Mouse (Mus musculus) liver, embryonic 14.5 days (tissue): ENCODE measurements at regions not wholly inside any gene's neighbourhood (a gene's known extent, or its start where the extent isn't known, plus 50 kb on each side); places are given as distances from the start of the nearest gene placed in this dataset.

ENCODE experiments used
- ATAC-seq: fragments of 200-750 bp; cut with Nextera tagmentation; 2 replicates; pipeline ENCODE4 v1.8.0; 2017; ENCODE audit warnings: moderate number of reproducible peaks, mild to moderate bottlenecking, moderate library complexity; ENCODE audit not compliant: insufficient read depth
- DNase-seq, 3 experiments: peaks; one replicate each; pipeline ENCODE4 v3.0.0-alpha.2; 2012 to 2013; ENCODE audit warnings: low read depth in 3 of 3, low spot score in 3 of 3
- H3K27ac ChIP-seq: fragments of 300-500 bp; sonication (generic); 2 replicates; pipeline ENCODE4 v1.5.1; 2014; ENCODE audit warnings: moderate library complexity, mild to moderate bottlenecking, control low read depth, inconsistent platforms
- H3K27me3 ChIP-seq: fragments of 300-500 bp; sonication (generic); 2 replicates; pipeline ENCODE4 v1.6.1; 2014; ENCODE audit warnings: mild to moderate bottlenecking, low read length, moderate library complexity; ENCODE audit not compliant: control insufficient read depth, insufficient read depth
- H3K36me3 ChIP-seq: fragments of 300-500 bp; sonication (generic); replicated peaks from 2 replicates; pipeline ENCODE4 v1.6.1; 2014; ENCODE audit warnings: low read depth; ENCODE audit not compliant: control insufficient read depth, insufficient read depth
- H3K4me1 ChIP-seq, 2 experiments: fragments of 200-500 bp in 1 of 2; fragments of 300-500 bp in 1 of 2; sonication (generic) in 1 of 2; replicated peaks; 2 replicates each; pipeline ENCODE4 v1.6.1; 2012 to 2014; ENCODE audit warnings: antibody characterized with exemption in 1 of 2, inconsistent platforms in 1 of 2, low read length in 1 of 2; ENCODE audit not compliant: control insufficient read depth in 2 of 2, insufficient read depth in 2 of 2
- H3K4me2 ChIP-seq: fragments of 300-500 bp; sonication (generic); 2 replicates; pipeline ENCODE4 v1.6.1; 2014; ENCODE audit warnings: low read depth, mild to moderate bottlenecking, control low read depth, moderate library complexity
- H3K4me3 ChIP-seq, 2 experiments: fragments of 200-500 bp in 1 of 2; fragments of 300-500 bp in 1 of 2; sonication (generic) in 1 of 2; 2 replicates each; pipeline ENCODE4 v1.5.1; 2012 to 2014; ENCODE audit warnings: low read depth in 2 of 2, low read length in 2 of 2, mild to moderate bottlenecking in 2 of 2, control low read depth in 1 of 2, inconsistent platforms in 1 of 2, moderate library complexity in 1 of 2; ENCODE audit not compliant: insufficient read depth in 1 of 2
- H3K9ac ChIP-seq: fragments of 300-500 bp; sonication (generic); replicated peaks from 2 replicates; pipeline ENCODE4 v1.6.1; 2014; ENCODE audit warnings: mild to moderate bottlenecking, control low read depth, moderate library complexity
- H3K9me3 ChIP-seq: fragments of 300-500 bp; sonication (generic); 2 replicates; pipeline ENCODE4 v1.6.1; 2016; ENCODE audit warnings: low read length, mixed read lengths; ENCODE audit not compliant: control insufficient read depth
- CTCF ChIP-seq: IDR thresholded peaks from 2 replicates; pipeline ENCODE4 v1.5.1; 2016; ENCODE audit warnings: antibody characterized with exemption, low read depth, control low read depth
- EP300 ChIP-seq: IDR thresholded peaks from 2 replicates; pipeline ENCODE4 v1.6.1; 2016; ENCODE audit warnings: antibody characterized with exemption, low read depth
- WGBS: fragments of 180-500 bp; shearing (Covaris S2); extraction: QIAGEN DNeasy Blood & Tissue Kit; methylation state at CpG from one replicate; pipeline ENCODE4 v1.1.7; 2014; ENCODE audit not compliant: insufficient replicate concordance; 5-methylcytosine and 5-hydroxymethylcytosine counted together

DNA sequence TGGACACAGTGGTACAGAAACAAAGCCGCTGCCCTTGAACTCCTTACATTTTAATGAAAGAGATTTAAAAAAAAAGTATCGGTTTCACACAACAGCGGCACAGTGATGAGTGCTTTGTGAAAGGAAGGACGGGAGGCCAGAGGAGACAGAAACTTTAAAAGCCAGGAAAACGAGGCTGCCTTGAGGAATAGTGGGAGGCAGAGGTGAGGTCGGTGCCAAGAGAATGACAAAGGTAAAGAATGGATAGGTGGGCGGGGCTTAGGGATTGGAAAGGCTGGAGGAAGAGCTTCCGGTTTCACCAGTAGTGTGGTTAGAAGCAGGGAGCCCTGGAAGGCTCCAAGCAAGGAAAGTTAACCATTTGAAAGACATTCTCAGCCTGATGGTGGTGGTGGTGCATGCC, 88.0 kb upstream of the Arhgap32 start:
- DNase-seq, result no peak
- H3K4me2 ChIP-seq, result no peak overlapping the region

GRCm38 (mm10) chr9:32029001-32029400, 86.9 kb upstream of the Arhgap32 start:
- H3K27me3 ChIP-seq, result peaks cover 32% of the 10 kb centered on the region
- H3K4me1 ChIP-seq, result no peaks in the 10 kb centered on the region
- TF ChIP-seq CTCF, result no peak
- no peak for TF ChIP-seq EP300
- H3K9ac ChIP-seq, result no peak overlapping the region
- no peaks in the 10 kb centered on the region for H3K36me3 ChIP-seq
- no peaks in the 10 kb centered on the region for H3K9me3 ChIP-seq
- H3K27ac ChIP-seq, result no peak overlapping the region
- ATAC-seq, result no peak
- H3K4me2 ChIP-seq, result no peak overlapping the region
- 49% methylated on average over 1 of the region's 1 CpGs for WGBS
- H3K4me3 ChIP-seq, result no peak overlapping the region
- no peak for DNase-seq

More for the DNA sequence above, 88.0 kb upstream of the Arhgap32 start:
- TF ChIP-seq EP300 (no peak), CTCF (no peak)
- Histone ChIP-seq H3K9ac (no peak overlapping the region), H3K36me3 (no peaks in the 10 kb centered on the region), H3K9me3 (no peaks in the 10 kb centered on the region), H3K27me3 (peaks cover 22% of the 10 kb centered on the region), H3K27ac (no peak overlapping the region), H3K4me3 (no peak overlapping the region), H3K4me1 (no peaks in the 10 kb centered on the region)
- WGBS, result 30% methylated on average over 8 of the region's 8 CpGs
- no peak for ATAC-seq

- WGBS, result 49% methylated on average over 2 of the region's 2 CpGs
- no peak overlapping the region for H3K4me2 ChIP-seq
- H3K27ac ChIP-seq, result no peak overlapping the region
- ATAC-seq (no peak), DNase-seq (no peak)
- H3K4me3 ChIP-seq, result no peak overlapping the region
- peaks cover 37% of the 10 kb centered on the region for H3K27me3 ChIP-seq
- no peaks in the 10 kb centered on the region for H3K36me3 ChIP-seq
- H3K9ac ChIP-seq, result no peak overlapping the region
- no peaks in the 10 kb centered on the region for H3K4me1 ChIP-seq
- TF ChIP-seq CTCF (no peak), EP300 (no peak)
- no peaks in the 10 kb centered on the region for H3K9me3 ChIP-seq
Observed at GRCm38 (mm10) chr9:32029786-32030185, 86.2 kb upstream of the Arhgap32 start.

GRCm38 (mm10) chr9:32030203-32030602, 85.7 kb upstream of the Arhgap32 start:
- Histone ChIP-seq H3K27me3 (peaks cover 37% of the 10 kb centered on the region), H3K9ac (no peak overlapping the region), H3K4me3 (no peak overlapping the region), H3K4me1 (no peaks in the 10 kb centered on the region), H3K9me3 (no peaks in the 10 kb centered on the region), H3K36me3 (no peaks in the 10 kb centered on the region), H3K4me2 (no peak overlapping the region), H3K27ac (no peak overlapping the region)
- DNase-seq (no peak), ATAC-seq (no peak)
- TF ChIP-seq EP300 (no peak), CTCF (no peak)
- WGBS, result 66% methylated on average over 7 of the region's 7 CpGs

GRCm38 (mm10) chr9:32031950-32032453, 83.9 kb upstream of the Arhgap32 start:
- H3K4me3 ChIP-seq, result peak overlapping the region; percentile 48 to 51
- no peaks in the 10 kb centered on the region for H3K4me1 ChIP-seq
- ATAC-seq (peak; percentile 73), DNase-seq (peak in 2 of 3 experiments; percentile 9 to 14)
- no peaks in the 10 kb centered on the region for H3K36me3 ChIP-seq
- no peak for TF ChIP-seq EP300
- TF ChIP-seq CTCF, result no peak
- 1% methylated on average over 55 of the region's 64 CpGs for WGBS
- H3K27me3 ChIP-seq, result peaks cover 37% of the 10 kb centered on the region
- H3K9ac ChIP-seq, result no peak overlapping the region
- H3K4me2 ChIP-seq, result peak overlapping the region; percentile 63
- no peak overlapping the region for H3K27ac ChIP-seq
- H3K9me3 ChIP-seq, result no peaks in the 10 kb centered on the region
